Mouse (Mus musculus) embryo, embryonic 11.5 days (tissue): ENCODE measurements around the gene Tnnc1.

Source experiments
- DNase-seq: peaks from one replicate; pipeline ENCODE4 v3.0.0-alpha.2; 2012; ENCODE audit warnings: low read depth, low spot score

The Tnnc1 gene

GRCm38 (mm10) chr14:31213868-31214267 is 5.8 kb downstream of the Tnnc1 start:
- no peak for DNase-seq

GRCm38 (mm10) chr14:31214684-31215083 is 6.6 kb downstream of the Tnnc1 start:
- DNase-seq: no peak

GRCm38 (mm10) chr14:31215157-31216002 is 7.3 kb downstream of the Tnnc1 start:
- peak; percentile 54 for DNase-seq

GRCm38 (mm10) chr14:31216846-31217245 is 8.7 kb downstream of the Tnnc1 start, which contains the start of gene Nisch:
Gene Nisch (minus strand): TSS chr14:31216946.
- no peak for DNase-seq

GRCm38 (mm10) chr14:31217666-31218065 is 9.6 kb downstream of the Tnnc1 start, which contains the start of gene Sema3g:
Gene Sema3g (plus strand): TSS chr14:31217860.
- no peak for DNase-seq

- no peak for DNase-seq
These were observed 18.9 kb downstream of the Tnnc1 start for GRCm38 (mm10) chr14:31226978-31227377.

GRCm38 (mm10) chr14:31228234-31228633 is 20.1 kb downstream of the Tnnc1 start:
- DNase-seq: no peak

- no peak for DNase-seq
These were observed 22.3 kb downstream of the Tnnc1 start for GRCm38 (mm10) chr14:31230442-31230841.

GRCm38 (mm10) chr14:31232404-31233069 is 24.4 kb downstream of the Tnnc1 start:
- no peak for DNase-seq

GRCm38 (mm10) chr14:31233070-31233995 is 25.2 kb downstream of the Tnnc1 start:
- no peak for DNase-seq

- DNase-seq: peak; percentile 71
These were observed 26.0 kb downstream of the Tnnc1 start for GRCm38 (mm10) chr14:31233996-31234591.

- no peak for DNase-seq
These were observed 29.2 kb downstream of the Tnnc1 start for GRCm38 (mm10) chr14:31237101-31237882.

- DNase-seq: no peak
These were observed 32.4 kb downstream of the Tnnc1 start for GRCm38 (mm10) chr14:31240528-31240927.

- no peak for DNase-seq
These were observed 36.7 kb downstream of the Tnnc1 start for GRCm38 (mm10) chr14:31244777-31245176.

- DNase-seq: no peak
These were observed 37.8 kb downstream of the Tnnc1 start for GRCm38 (mm10) chr14:31245946-31246345.

- no peak for DNase-seq
These were observed 40.3 kb downstream of the Tnnc1 start for GRCm38 (mm10) chr14:31248396-31248795.

GRCm38 (mm10) chr14:31250222-31251083 is 42.3 kb downstream of the Tnnc1 start:
- DNase-seq: no peak

GRCm38 (mm10) chr14:31251084-31251604 is 43.0 kb downstream of the Tnnc1 start, which contains the start of the genes Phf7 and Bap1:
Gene Phf7 (minus strand): TSS chr14:31251317.
Gene Bap1 (plus strand): TSS chr14:31251450.
- DNase-seq: peak; percentile 93

GRCm38 (mm10) chr14:31251626-31252025 is 43.5 kb downstream of the Tnnc1 start:
- DNase-seq: no peak
